Mouse (Mus musculus) E14TG2a.4 (cell line): Measurements from ENCODE around the gene Pglyrp1.

Source experiments
- H3K27me3 ChIP-seq: 2 replicates; pipeline ENCODE4 v1.6.1; 2014; ENCODE audit warnings: low read length, control low read depth; ENCODE audit not compliant: insufficient read depth
- H3K36me3 ChIP-seq: 2 replicates; pipeline ENCODE4 v1.6.1; 2014; ENCODE audit warnings: low read length, control low read depth; ENCODE audit not compliant: insufficient read depth
- H3K4me1 ChIP-seq: replicated peaks from 2 replicates; pipeline ENCODE4 v1.6.1; 2014; ENCODE audit warnings: low read depth, low read length, control low read depth
- H3K4me3 ChIP-seq: replicated peaks from 2 replicates; pipeline ENCODE4 v1.5.1; 2014; ENCODE audit warnings: mild to moderate bottlenecking, low read length
- H3K9me3 ChIP-seq: 2 replicates; pipeline ENCODE4 v1.6.1; 2014; ENCODE audit warnings: low read length, control low read depth
- CTCF ChIP-seq: conservative IDR thresholded peaks from 2 replicates; pipeline ENCODE4 v1.5.1; 2014; ENCODE audit warnings: low read length
- NANOG ChIP-seq: IDR thresholded peaks from 2 replicates; pipeline ENCODE4 v1.6.1; 2014; ENCODE audit warnings: borderline replicate concordance, low read length, mixed read lengths
- POU5F1 ChIP-seq: IDR thresholded peaks from 2 replicates; pipeline ENCODE4 v1.6.1; 2014; ENCODE audit warnings: low read length, borderline replicate concordance

The Pglyrp1 gene

GRCm38 (mm10) chr7:18927759-18928158 lies 56.6 kb downstream of the Pglyrp1 start:
- no peak overlapping the region for H3K4me3 ChIP-seq
- peaks cover 52% of the 10 kb centered on the region for H3K4me1 ChIP-seq
- H3K9me3 ChIP-seq = no peaks in the 10 kb centered on the region
- H3K27me3 ChIP-seq = peaks cover 26% of the 10 kb centered on the region
- H3K36me3 ChIP-seq = no peaks in the 10 kb centered on the region
- no peak for TF ChIP-seq NANOG
- no peak for TF ChIP-seq POU5F1
- no peak for TF ChIP-seq CTCF
